Mouse (Mus musculus): Measurements from ENCODE around the gene Tfrc. TPM values are rescaled to one million over a fixed set of nuclear protein-coding genes. Genes with fewer than 3 reads are reported as not detected.

Tfrc gene
- polyA plus RNA-seq, 1 experiment from 2014 or later, result 37.0 TPM

GRCm38 (mm10) chr16:32657498-32658250 lies 49.0 kb downstream of the Tfrc start:
- no peak for DNase-seq (ENCODE audit: low spot score)
- no peak for ATAC-seq (replicated peaks; ENCODE audit: low FRiP score, low read depth)
- no peaks in the 10 kb centered on the region for H3K36me3 ChIP-seq (ENCODE audit: insufficient read depth, low read length)
- no peak overlapping the region for H3K27ac ChIP-seq
- no peak overlapping the region for H3K9ac ChIP-seq (ENCODE audit: low read depth, low read length)
- no peak overlapping the region for H3K4me3 ChIP-seq (replicated peaks; ENCODE audit: low read depth, low read length)
- no peaks in the 10 kb centered on the region for H3K9me3 ChIP-seq (replicated peaks; ENCODE audit: low read length)
- no peak overlapping the region for H3K4me2 ChIP-seq (ENCODE audit: low read length)
- no peaks in the 10 kb centered on the region for H3K27me3 ChIP-seq (ENCODE audit: insufficient read depth, low read length)
- no peak for TF ChIP-seq CTCF (IDR thresholded peaks at IDR 0.05; ENCODE audit: low read depth)
- peaks cover 37% of the 10 kb centered on the region for H3K4me1 ChIP-seq (replicated peaks; ENCODE audit: insufficient read depth, low read length)
- WGBS, result 90% methylated on average over 16 of the region's 16 CpGs

DNA sequence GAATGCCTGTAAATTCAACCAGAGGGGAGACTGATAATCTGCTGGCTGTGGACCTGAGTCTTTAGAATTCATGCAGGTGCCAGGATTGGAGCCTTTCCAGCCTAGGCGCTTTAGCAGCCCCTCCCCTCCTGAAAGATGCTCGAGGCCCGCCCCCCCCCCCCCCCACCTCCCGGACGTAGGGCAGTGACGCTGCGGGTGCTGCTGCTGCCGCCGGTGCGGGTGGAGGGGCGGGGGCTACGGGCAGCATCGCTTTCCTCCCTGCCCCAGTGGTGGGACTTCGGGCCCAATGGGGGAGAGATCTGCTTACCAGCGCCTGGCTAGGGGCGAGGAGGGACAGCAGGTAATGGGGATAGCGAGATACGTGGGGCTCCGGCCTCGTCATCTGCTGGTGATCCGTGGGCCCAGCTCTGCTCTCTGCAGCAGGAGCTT lies 50.0 kb downstream of the Tfrc start:
- ATAC-seq (replicated peaks; ENCODE audit: low FRiP score, low read depth), result no peak
- DNase-seq (ENCODE audit: low spot score), result no peak
- Histone ChIP-seq H3K27ac (peak overlapping the region; percentile 56), H3K4me1 (replicated peaks; ENCODE audit: insufficient read depth, low read length) (peaks cover 37% of the 10 kb centered on the region), H3K27me3 (ENCODE audit: insufficient read depth, low read length) (no peaks in the 10 kb centered on the region), H3K4me3 (replicated peaks; ENCODE audit: low read depth, low read length) (peak overlapping the region; percentile 26), H3K9me3 (replicated peaks; ENCODE audit: low read length) (no peaks in the 10 kb centered on the region), H3K9ac (ENCODE audit: low read depth, low read length) (peak overlapping the region; percentile 59), H3K36me3 (ENCODE audit: insufficient read depth, low read length) (no peaks in the 10 kb centered on the region), H3K4me2 (ENCODE audit: low read length) (peak overlapping the region; percentile 68)
- no peak for TF ChIP-seq CTCF (IDR thresholded peaks at IDR 0.05; ENCODE audit: low read depth)
- 4% methylated on average over 13 of the region's 21 CpGs for WGBS

DNA sequence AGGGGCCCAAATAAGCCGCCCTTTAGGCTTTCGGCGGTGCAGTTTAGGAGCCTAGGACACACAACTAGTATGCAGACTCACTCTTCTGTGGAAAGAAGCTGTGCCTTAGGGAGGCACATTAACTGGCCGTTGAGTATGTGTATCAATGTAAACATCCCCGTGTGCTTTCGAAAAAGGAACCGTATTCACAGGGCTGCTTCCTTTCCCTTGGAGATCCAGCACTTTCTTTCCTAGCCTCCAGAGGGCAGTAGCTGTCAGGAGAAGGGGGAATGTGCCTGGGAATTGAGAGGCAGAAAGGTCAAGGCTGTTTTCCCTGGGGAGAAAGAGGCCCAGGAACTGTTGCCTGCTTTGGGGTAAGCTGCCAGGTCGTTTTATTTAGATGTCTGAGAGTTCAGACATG lies 50.7 kb downstream of the Tfrc start:
- DNase-seq (ENCODE audit: low spot score) (peak; percentile 92), ATAC-seq (replicated peaks; ENCODE audit: low FRiP score, low read depth) (no peak)
- Histone ChIP-seq H3K9me3 (replicated peaks; ENCODE audit: low read length) (no peaks in the 10 kb centered on the region), H3K9ac (ENCODE audit: low read depth, low read length) (no peak overlapping the region), H3K27me3 (ENCODE audit: insufficient read depth, low read length) (no peaks in the 10 kb centered on the region), H3K36me3 (ENCODE audit: insufficient read depth, low read length) (no peaks in the 10 kb centered on the region), H3K27ac (peak overlapping the region; percentile 56; the same call in 1 of the 2 replicates), H3K4me2 (ENCODE audit: low read length) (peak overlapping the region; percentile 68), H3K4me3 (replicated peaks; ENCODE audit: low read depth, low read length) (peak overlapping the region; percentile 26; the same call in 1 of the 2 replicates), H3K4me1 (replicated peaks; ENCODE audit: insufficient read depth, low read length) (peaks cover 37% of the 10 kb centered on the region)
- WGBS, result 8% methylated on average over 8 of the region's 8 CpGs
- TF ChIP-seq CTCF (IDR thresholded peaks at IDR 0.05; ENCODE audit: low read depth), result peak; percentile 94

DNA sequence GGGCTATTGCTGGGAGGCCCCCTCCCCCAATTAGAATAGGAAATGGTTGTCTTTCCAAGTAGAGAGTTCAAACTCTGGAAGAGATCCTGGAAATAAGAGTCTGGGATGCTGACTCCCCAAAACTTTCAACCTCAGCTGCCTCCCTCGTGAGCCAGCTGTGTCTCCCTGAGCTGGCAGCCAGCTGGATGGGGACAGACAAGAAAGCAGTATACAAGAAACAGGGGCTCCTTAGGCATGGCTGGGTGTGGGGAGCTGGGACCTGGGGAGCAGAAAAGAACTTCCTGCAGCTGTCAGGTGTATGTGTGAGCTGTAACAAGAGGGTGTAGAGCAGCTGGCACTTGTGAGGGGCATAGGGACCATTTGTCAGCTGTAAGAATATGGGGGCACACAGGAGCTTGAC lies 51.4 kb downstream of the Tfrc start:
- DNase-seq (ENCODE audit: low spot score) (no peak), ATAC-seq (replicated peaks; ENCODE audit: low FRiP score, low read depth) (no peak)
- 0 out of 2 replicates have a peak overlapping the region, but pooled peaks have one; percentile 34 for H3K4me2 ChIP-seq (ENCODE audit: low read length)
- 46% methylated on average over 1 of the region's 1 CpGs for WGBS
- no peaks in the 10 kb centered on the region for H3K36me3 ChIP-seq (ENCODE audit: insufficient read depth, low read length)
- peak overlapping the region; percentile 81 for H3K27ac ChIP-seq
- H3K27me3 ChIP-seq (ENCODE audit: insufficient read depth, low read length), result no peaks in the 10 kb centered on the region
- TF ChIP-seq CTCF (IDR thresholded peaks at IDR 0.05; ENCODE audit: low read depth), result no peak
- no peak overlapping the region for H3K9ac ChIP-seq (ENCODE audit: low read depth, low read length)
- H3K4me1 ChIP-seq (replicated peaks; ENCODE audit: insufficient read depth, low read length), result peaks cover 37% of the 10 kb centered on the region
- no peaks in the 10 kb centered on the region for H3K9me3 ChIP-seq (replicated peaks; ENCODE audit: low read length)
- H3K4me3 ChIP-seq (replicated peaks; ENCODE audit: low read depth, low read length), result no peak overlapping the region

DNA sequence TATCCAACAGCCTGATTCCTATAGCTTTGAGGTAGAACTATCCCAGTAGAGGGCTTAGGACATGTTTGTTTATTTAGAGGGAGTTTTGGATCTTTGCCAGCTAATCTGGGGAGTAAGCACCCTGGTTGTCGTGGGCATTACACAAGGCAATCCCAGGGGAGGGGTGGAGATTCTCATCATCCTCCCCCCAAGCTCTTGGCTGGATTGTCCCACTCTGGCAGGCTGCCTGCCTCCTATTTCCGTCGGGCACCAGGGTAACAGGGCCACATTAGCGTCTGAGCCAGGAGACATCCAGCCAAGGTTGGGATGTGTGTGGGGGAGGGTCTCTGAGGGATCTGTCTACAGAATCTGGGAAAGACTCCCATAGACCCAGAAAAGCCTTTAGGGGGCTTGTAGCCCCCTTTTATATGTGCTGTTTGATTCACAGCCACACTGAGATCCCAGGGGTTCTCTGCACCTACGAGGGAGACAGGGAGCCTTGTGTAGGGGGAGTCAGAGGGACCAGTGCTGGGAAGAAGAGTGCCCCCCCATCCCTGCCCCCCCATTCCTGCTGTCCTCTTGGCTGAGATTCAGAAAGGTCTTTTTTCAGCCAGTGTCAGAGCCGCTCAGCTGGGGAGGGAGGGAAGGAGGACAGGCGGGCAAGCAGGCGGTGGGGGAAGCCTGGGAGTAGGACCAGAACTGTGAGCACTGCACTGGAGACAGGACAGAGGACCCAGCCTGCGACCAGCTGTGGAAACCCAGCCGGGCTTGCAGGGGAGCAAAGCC lies 52.0 kb downstream of the Tfrc start:
- peaks cover 37% of the 10 kb centered on the region for H3K4me1 ChIP-seq (replicated peaks; ENCODE audit: insufficient read depth, low read length)
- peak; percentile 65 for DNase-seq (ENCODE audit: low spot score)
- H3K9ac ChIP-seq (ENCODE audit: low read depth, low read length), result 0 out of 2 replicates have a peak overlapping the region, but pooled peaks have one; percentile 31
- no peaks in the 10 kb centered on the region for H3K36me3 ChIP-seq (ENCODE audit: insufficient read depth, low read length)
- H3K4me3 ChIP-seq (replicated peaks; ENCODE audit: low read depth, low read length), result 0 out of 2 replicates have a peak overlapping the region, but pooled peaks have one; percentile 9
- H3K9me3 ChIP-seq (replicated peaks; ENCODE audit: low read length), result no peaks in the 10 kb centered on the region
- peak overlapping the region; percentile 34 for H3K4me2 ChIP-seq (ENCODE audit: low read length)
- H3K27me3 ChIP-seq (ENCODE audit: insufficient read depth, low read length), result no peaks in the 10 kb centered on the region
- no peak for TF ChIP-seq CTCF (IDR thresholded peaks at IDR 0.05; ENCODE audit: low read depth)
- no peak for ATAC-seq (replicated peaks; ENCODE audit: low FRiP score, low read depth)
- peak overlapping the region; percentile 81 for H3K27ac ChIP-seq
- WGBS, result 13% methylated on average over 10 of the region's 10 CpGs

DNA sequence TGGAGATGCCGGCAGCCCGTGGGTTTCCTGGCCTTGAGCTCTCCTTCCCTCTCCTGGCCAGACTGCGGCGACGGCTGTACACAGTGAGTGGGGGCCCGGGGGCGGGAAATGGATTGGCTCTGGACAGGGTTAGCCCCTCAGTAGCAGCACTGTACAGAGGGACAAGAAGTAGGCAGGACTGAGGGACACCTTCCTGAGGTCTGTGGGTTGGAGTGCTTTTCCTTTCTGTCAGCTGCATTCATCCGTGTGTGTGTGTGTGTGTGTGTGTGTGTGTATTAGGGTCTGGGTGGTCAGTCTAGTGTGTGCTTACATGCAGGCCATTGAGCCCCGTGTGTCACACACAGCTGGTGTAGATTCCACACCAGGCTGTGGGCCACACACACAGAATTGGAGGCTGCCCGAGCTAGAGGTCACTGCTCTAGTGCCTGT lies 52.8 kb downstream of the Tfrc start:
- Histone ChIP-seq H3K4me2 (ENCODE audit: low read length) (peak overlapping the region; percentile 34), H3K36me3 (ENCODE audit: insufficient read depth, low read length) (no peaks in the 10 kb centered on the region), H3K9ac (ENCODE audit: low read depth, low read length) (0 out of 2 replicates have a peak overlapping the region, but pooled peaks have one; percentile 31), H3K9me3 (replicated peaks; ENCODE audit: low read length) (no peaks in the 10 kb centered on the region), H3K4me3 (replicated peaks; ENCODE audit: low read depth, low read length) (0 out of 2 replicates have a peak overlapping the region, but pooled peaks have one; percentile 9), H3K27ac (peak overlapping the region; percentile 81), H3K27me3 (ENCODE audit: insufficient read depth, low read length) (no peaks in the 10 kb centered on the region), H3K4me1 (replicated peaks; ENCODE audit: insufficient read depth, low read length) (peaks cover 37% of the 10 kb centered on the region)
- DNase-seq (ENCODE audit: low spot score), result no peak
- peak; percentile 42; the same call in 1 of the 2 replicates for ATAC-seq (replicated peaks; ENCODE audit: low FRiP score, low read depth)
- 45% methylated on average over 10 of the region's 10 CpGs for WGBS
- TF ChIP-seq CTCF (IDR thresholded peaks at IDR 0.05; ENCODE audit: low read depth), result no peak
